Mouse (Mus musculus) cerebellum, adult 9-10 months (tissue): Measurements from ENCODE around the gene Pdpn.

Experiments
- DNase-seq: peaks from one replicate; pipeline ENCODE4 v3.0.0; 2022

The Pdpn gene

DNA sequence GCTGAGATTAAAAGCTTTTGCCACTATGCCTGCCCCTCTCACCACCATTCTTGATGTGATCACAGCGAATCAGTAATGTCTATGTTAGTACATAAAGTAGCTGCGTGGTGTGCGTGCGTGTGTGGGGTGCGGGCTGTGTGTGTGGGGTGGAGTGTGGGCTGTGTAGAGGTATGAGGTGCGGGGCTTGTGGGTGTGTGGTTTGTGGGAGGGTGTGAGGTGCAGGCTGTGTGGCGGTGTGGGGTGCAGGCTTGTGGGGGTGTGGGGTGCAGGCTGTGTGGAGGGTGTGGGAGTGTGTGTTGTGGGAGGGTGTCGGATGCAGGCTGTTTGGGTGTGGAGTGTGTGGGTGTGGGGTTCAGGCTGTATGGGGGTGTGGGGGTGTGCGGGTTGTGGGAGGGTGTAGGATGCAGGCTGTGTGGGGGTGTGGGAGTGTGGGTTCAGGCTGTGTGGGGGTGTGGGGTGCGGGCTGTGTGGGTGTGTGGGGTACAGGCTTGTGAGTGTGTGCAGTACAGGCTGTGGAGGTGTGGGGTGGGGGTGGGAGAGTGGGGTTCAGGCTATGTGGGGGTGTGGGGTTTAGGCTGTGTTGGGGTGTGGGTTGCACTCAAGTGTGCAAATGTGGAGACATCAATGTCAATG lies 67.5 kb downstream of the Pdpn start:
- no peak for DNase-seq

- no peak for DNase-seq
Observed at GRCm38 (mm10) chr4:143231110-143231509, 68.3 kb downstream of the Pdpn start.

- DNase-seq: no peak
Observed at GRCm38 (mm10) chr4:143227976-143228375, 71.4 kb downstream of the Pdpn start.

DNA sequence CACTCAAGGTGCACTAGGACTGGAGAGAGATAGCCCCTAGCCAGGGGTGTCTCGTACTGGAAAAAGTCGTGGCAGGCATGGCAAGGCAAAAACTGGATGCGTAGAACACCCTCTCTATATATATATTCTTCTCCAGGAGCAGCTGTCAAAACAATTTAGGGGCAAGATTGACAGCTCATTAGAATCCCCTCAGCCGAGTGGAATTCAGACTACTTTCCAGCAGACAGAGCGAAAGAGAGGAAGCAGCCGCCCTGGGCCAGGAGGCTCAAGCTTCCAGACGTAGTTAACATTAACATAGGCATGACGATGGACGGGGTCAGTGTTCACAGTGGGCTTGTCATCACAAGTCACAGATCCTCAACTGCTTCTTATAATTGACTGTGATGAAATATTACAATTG lies 73.5 kb downstream of the Pdpn start:
- no peak for DNase-seq

DNA sequence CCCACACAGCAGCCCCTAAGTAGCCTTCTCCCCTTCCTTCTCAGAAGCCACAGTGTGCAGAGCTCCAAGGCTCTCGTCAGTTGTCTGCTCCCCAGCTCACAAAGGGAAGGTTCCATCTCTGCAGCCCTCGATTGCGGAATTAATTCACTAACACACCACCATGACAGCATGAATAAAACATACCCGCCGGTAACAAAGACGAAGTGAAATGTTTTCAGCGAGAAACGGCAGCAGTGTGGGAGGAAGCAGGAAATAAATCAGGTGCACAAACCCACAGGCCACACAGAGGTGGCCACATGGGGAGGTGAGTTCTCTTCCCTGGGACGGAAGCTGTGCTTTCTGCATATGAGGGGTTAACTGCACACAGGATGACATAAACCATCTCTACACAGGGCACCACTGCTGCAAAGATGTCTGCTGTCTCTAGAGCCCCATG lies 80.0 kb downstream of the Pdpn start:
- no peak for DNase-seq

GRCm38 (mm10) chr4:143218858-143219257 lies 80.5 kb downstream of the Pdpn start:
- no peak for DNase-seq
